Mouse (Mus musculus): Measurements from ENCODE around the gene Kat2b. TPM values are rescaled to one million over a fixed set of nuclear protein-coding genes. Genes with fewer than 3 reads are reported as not detected.

Kat2b gene
- 31.9 TPM for polyA plus RNA-seq (2017; shearing (Covaris generic))

GRCm38 (mm10) chr17:53566161-53566918 is at the start of gene Kat2b:
Gene Kat2b (plus strand): TSS chr17:53566861.

GRCm38 (mm10) chr17:53539351-53539750 is 27.3 kb upstream of the Kat2b start, which contains the start of gene Pp2d1:
Gene Pp2d1 (minus strand): TSS chr17:53539451.

GRCm38 (mm10) chr17:53688877-53689802 is 122.5 kb downstream of the Kat2b start, which contains the start of gene Sgo1:
Gene Sgo1 (minus strand): TSS chr17:53689333.

Other genes starting within 250 kb of the Kat2b start
- not detected for gene Efhb, start 103.5 kb upstream of the Kat2b start, polyA plus RNA-seq (2017; shearing (Covaris generic))
- gene Rab5a, start 87.6 kb upstream of the Kat2b start, polyA plus RNA-seq (2017; shearing (Covaris generic)) = 144 TPM
- gene Pp2d1, start 27.4 kb upstream of the Kat2b start, polyA plus RNA-seq (2017; shearing (Covaris generic)) = 0.81 TPM
- 0.44 TPM for gene Sgo1, start 122.5 kb downstream of the Kat2b start, polyA plus RNA-seq (2017; shearing (Covaris generic))

All from naive thymus-derived CD4-positive, alpha-beta T cell, adult 5 months (primary cell).